Mouse (Mus musculus) testis, adult 2 months (tissue): ENCODE data around the gene Cass4.

Experiments used
- CTCF ChIP-seq: fragments of 200-500 bp; IDR thresholded peaks from 2 replicates; pipeline ENCODE4 v1.5.1; 2012; ENCODE audit warnings: low read depth, mild to moderate bottlenecking, inconsistent platforms, low read length, moderate library complexity; ENCODE audit not compliant: control insufficient read depth, insufficient read depth, insufficient replicate concordance
- POLR2A ChIP-seq: fragments of 200-500 bp; IDR thresholded peaks from 2 replicates; pipeline ENCODE4 v1.6.1; 2012; ENCODE audit warnings: low read depth, mild to moderate bottlenecking, inconsistent platforms, low read length, moderate library complexity; ENCODE audit not compliant: control insufficient read depth

- TF ChIP-seq POLR2A (no peak), CTCF (no peak)
Observed at GRCm38 (mm10) chr2:172433746-172434145, 40.2 kb downstream of the Cass4 start.
